Mouse (Mus musculus) retina, embryonic 14.5 days (tissue): ENCODE measurements around the gene Arid1b.
A peak's percentile ranks its signal among the peaks of the same experiment; 100 is the strongest.

ENCODE experiments used
- DNase-seq: peaks from one replicate; pipeline ENCODE4 v3.0.0-alpha.2; 2015; ENCODE audit warnings: low spot score

Gene Arid1b

DNA sequence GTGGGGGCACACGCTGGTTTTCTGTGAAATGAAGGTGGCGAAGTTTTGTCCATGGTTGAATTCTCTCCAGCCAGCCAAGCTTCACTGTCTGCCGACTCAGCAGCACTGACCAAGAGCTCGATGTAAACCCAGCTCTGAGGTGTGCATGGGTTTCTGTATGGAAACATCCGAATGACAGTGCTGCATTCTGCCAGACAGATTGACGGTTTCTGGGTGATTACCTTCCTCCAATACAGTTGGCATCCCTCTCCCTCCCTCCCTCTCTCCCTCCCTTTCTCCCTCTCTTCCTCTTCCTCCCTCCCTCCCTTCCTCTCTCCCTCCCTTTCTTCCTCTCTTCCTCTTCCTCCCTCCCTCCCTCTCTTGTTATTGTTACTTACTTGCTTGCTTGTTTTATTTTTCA lies 219.3 kb downstream of the Arid1b start:
- DNase-seq, result no peak

DNA sequence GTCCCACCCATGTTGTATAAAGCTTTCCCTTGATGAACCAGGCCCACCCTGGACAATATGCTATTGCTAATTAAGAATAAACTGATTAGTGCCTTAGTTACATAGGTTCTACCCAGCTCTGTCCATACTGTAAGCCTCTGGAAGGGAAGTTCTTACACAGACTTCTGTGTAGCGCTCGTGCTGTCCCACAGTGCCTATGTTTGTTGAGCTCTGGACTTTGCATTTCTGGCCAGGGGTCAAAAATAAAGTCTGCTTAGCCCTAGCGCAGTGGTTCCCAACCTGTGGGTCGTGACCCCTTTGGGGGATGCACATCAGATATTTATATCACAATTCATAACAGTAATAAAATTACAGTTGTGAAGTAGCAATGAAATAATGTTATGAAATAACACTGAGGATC lies 221.2 kb downstream of the Arid1b start:
- no peak for DNase-seq

DNA sequence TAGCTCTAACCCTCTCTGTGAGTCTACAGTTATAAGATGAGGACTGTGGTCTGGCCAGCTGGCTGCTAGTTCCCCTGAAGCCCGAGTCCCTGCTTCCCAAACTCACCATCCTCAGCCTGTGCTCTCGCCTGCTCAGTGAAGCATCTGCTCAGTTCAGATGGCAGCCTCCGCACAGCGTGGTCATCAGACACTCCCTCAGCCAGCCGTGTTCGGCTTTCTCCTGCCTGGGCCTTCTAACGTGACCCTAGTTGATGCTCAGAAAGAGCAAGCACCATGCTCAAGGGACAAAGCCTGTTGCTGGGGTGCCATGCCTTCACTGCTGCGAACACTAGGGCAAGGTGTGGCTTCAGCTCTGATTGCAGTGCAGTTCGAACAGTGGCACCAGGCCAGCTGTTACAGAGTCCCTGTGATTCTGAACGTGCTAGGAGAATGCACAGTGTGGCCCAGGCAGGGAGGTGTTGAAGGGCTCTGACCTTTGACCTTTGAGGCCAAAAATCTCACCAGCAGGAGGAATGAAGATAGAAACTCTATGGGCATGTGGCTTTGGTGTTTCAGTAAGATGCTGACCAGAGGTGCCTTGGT lies 222.9 kb downstream of the Arid1b start:
- DNase-seq, result peak; percentile 55

DNA sequence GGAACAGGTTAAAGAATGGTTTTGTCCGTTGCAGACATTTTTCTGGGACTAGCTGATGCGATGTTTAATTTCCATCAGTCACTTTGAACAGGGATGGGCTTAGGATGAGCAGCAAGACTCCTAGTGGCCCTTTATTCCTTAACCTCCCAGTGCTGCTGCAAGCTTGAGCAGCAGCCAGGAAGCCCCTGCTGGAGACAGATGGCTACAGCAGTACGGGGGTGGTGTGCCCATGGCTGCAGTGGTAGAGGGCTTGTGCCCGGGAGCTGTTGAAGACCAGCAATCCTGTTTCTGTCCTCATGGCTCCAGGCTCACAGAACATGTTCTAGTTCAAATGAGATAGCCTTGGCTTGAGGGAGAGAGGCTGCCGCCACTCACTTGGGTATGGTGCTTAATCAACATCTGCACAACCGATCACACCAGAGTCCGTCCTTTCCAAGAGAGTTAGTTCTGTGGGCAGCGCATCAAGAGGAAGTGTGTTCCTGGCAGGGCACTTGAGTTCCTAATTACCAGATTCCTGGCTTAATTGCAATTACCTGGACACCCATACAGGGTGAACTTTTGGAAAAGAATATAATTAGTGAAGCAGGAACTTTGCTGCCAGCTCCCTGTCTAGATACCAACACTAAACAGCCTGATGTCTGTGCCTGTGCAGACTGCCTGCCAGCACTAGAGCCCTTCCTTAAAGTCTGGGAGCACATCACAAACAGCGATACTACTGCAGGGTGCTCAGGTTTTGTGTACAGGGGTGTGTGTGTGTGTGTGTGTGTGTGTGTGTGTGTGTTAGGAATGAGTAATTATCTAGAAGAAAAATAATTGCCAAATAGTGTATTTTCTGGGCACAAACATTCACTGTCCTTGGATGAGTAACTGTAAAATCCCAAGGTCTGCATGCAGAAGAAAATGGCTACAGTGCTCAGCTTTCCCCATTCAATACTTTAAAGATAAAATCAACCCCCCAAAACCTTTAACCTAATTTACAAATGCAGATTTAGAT lies 224.0 kb downstream of the Arid1b start:
- DNase-seq, result peak; percentile 64

DNA sequence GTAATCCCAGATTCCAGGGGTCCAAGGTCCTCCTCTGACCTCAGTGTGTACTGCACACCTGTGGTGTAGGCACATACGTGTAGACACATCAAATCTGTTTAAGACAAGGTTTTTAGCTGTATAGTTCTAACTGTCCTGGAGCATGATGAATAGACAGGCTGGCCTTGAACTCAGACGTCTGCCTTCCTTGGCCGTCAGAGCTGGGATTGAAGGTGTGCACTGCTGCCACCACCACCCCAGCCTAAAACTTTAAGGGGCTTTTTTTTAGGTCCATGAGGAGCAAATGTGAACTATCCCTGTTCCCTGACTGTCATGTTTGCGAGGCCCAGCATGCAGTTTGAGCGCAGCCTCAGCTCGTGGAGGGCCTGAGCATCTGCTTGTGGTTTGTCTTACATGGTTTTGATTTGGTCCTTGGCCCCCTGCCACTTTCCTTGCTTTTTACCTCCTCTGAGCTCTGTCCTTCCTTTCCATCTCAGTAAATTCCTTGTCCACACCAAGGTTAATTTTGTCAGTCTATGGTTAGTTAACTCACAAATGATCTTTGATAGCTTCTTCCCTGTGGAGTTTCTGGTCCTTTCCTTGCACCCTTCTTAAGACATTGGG lies 224.9 kb downstream of the Arid1b start:
- DNase-seq, result no peak

DNA sequence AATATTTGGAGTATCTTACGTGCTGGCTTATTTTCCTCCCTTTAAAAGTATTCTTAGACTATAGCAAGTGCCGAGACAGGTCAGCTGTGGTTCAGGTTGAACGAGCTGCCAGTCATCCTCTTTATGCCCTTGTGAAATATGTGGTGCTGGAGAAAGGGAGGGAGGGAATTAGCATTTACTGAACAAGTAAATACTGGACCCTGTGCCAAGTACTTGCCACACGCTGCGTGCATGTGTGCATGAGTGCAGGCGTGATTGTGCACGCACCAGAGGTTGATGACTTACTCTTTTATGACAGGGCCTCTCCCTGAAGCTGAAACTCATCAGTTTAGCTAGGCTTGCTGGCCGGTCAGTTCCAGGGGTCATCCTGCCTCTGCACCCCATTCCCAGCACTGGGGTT lies 226.9 kb downstream of the Arid1b start:
- no peak for DNase-seq

DNA sequence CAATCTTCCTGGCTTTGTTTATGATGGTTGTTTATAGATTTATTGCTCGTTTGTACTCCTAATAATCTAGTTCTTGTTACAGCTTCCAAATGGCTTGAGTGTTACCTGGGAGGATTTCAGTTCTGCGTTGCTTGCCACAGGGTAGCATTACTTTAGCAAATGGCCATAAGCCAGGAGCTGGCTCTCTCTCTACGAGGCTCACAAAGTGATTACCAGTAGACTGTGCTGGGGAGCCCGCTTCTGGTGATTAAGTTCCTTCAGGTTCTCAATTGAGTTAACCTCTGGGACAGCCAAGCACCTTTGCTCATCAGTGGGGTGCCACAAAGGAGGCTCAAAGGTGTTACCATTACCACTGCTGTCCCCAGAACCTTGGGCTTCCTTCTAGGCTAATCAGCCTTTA lies 227.4 kb downstream of the Arid1b start:
- no peak for DNase-seq

DNA sequence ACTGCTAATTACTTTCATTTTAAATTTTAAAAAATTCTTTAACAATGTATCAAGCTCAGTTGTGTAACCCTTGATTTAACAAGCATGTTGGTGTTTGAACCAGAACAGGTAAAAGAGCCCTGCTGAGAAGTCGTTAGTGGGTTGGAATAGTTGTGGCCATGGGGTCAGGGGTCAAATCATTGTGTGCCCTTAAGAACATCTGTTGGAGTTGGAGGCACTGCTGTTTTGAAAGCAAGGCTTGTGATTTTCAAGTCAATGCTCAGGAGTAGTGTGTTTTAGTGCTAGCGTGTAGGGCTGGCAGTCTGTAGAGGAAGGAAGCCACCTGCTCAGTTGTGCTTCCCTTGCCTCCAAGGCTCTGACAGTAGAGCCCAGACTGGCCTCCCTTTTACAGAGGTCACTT lies 228.7 kb downstream of the Arid1b start:
- DNase-seq, result no peak

DNA sequence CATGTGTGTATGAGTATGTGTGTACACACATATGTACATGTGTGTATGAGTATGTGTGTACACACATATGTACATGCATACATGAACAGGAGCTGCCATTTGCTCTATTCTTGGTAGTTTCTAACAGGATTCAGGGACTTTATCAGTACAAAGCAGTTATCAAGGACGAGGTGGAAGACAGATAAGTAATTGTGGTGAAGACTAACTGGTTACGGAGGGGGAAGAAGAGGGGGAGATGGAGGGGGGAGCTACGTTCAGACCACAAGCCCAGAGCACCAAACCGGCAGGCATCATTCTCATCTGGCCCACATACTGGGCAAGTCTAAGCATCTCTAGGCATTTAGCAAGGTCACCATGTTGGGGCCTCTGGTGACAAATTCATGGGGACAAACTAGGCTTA lies 230.8 kb downstream of the Arid1b start:
- no peak for DNase-seq

DNA sequence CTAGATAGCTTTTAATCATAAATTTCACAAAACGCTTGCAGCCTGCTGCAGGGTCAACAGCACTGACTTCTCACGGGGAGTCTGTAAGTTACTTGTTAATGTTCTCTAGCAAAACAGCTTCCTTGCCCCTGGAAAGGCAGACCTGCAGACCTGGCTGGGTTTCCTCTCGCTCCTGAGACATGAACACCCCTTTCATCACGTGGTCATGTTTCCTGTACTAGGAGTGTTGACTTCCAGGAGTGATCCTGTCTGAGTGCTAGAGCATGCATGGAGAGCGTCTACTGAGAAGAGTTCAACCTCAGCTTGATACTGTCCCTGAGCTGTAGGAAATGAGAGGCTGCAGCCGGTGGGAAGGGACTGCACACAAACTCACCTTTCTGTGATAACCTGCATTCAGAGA lies 233.0 kb downstream of the Arid1b start:
- DNase-seq, result no peak

DNA sequence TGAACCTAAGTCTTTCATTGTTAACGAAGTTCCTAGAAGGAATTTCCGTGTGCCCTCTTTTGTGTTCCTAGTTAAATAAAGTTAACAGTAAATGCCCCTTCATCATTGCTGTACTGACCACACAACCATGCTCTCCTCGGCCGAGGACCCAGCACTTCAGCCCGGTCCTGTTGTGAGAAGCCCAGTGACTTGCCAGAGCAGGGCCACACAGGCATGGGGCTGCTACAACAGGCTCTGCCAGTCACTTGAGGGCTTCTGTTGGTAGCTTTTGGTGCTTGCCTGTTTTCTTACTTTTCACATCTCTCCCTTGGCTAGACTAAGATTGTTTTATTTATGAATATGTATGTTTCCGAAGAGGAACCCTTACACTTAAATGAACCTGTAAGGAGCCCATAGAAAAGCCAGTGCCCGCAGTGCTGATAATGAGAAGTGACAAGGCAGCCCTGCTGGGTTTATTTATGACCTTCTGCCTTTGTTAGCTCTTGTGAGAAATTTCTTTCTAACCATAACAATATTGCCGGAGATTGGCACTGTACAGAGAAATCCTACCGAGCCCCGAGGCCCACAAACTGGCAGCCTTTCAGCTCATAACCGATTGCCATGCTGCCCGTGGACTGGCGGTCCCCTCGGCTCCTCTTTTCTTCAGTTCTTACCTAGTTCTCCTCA lies 234.0 kb downstream of the Arid1b start:
- DNase-seq, result peak; percentile 74

DNA sequence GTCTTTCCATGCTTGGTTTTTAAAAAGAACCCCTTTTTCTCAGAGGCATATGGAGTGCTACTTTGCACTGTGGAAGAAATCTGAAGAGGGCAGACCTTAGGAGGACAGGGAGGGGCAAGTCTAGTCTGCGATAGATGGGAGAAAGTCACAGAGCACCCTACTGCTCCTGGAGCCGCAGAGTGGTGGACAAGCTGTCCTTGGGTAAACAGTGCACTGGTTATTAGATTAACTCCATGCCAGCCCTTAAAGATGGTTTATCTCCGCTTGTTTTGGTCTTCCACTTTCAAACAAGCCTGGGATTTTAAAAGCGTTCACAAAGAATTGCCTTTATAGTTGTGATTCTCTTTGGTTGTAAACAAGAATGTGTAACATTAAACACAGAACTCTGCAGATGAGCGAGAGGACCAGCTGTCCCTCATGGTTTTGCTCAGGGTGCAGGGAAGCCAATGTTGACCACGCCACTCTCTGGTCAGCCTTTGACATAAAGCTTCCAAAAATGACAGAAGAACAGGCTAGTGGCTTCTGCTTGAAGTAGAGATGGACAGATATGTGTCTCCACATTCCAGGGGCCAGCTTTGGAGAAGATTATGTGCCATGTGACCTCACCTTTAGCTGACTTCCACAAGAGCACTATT lies 234.6 kb downstream of the Arid1b start:
- no peak for DNase-seq

DNA sequence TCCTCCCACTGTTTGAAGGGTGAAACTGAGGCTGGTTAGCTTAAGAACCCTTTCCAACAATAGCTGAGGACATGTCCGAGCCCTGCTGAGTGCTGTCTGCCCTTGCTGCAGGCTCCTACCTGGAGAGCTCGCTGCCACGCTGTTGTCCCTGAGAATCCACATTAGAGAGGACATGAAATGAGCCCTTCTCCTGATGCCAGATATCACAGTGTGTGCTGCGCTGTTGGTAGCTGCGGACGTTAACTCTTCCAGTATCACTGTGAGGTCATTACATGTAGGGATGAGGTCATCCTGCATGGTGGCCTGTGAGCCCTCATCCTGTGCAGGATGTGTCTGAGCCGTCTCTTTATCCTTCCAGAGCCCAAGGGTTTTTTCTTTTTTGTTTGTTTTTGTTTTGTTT lies 235.9 kb downstream of the Arid1b start:
- DNase-seq, result no peak

DNA sequence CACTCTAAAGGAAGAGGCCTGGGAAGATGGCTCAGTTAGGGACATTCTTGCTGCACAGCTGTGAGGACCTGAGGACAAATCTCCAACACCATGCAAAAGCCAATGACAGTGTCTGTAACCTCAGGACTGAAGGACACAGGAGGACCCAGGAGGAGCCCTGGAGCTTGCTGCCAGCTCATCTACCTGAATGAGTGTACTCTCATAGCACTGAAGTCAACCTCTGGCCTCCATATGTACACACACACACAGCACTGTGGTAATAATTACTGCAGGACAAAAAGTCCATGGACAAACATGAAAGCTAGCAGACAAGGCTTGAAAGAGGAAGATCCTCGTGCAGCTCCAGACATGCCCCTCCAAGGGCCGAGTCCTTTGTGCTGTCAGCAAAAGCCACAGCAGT lies 238.0 kb downstream of the Arid1b start:
- DNase-seq, result no peak

DNA sequence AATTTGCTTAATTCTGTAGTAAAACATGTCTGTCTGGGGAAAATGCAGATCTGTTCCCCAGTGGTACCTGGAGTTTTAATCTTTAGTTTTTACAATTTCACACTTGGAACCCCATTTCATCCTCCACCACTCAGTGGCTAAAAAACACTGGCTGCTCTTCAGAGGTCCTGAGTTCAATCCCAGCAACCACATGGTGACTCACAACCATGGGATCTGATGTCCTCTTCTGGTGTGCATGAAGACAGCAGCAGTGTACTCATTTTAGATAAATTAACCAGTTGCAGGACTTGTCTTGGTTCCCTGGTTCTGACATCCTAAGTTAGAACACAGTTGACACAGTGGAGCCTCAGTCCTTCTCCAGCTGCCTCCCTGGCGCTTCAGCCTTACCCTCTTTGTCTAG lies 239.9 kb downstream of the Arid1b start:
- DNase-seq, result no peak

DNA sequence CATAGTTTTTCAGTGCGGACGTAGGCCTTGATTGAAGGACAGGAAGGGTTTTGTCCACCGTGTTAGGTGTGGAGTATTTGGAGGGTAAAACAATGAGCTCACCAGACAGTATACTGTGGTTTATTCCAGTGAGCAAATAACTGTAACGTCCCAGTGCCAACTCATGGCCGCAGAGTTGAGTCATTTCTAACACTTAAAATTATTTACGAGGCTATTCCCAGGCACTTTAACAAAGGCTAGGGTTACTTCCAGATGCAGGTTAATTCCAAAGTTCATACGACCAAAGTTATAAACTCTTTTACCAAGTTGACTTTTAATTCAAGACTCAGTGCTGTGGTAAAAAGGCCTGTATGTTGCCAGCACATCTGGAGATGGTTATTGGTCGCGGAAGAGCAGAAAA lies 240.9 kb downstream of the Arid1b start:
- no peak for DNase-seq

DNA sequence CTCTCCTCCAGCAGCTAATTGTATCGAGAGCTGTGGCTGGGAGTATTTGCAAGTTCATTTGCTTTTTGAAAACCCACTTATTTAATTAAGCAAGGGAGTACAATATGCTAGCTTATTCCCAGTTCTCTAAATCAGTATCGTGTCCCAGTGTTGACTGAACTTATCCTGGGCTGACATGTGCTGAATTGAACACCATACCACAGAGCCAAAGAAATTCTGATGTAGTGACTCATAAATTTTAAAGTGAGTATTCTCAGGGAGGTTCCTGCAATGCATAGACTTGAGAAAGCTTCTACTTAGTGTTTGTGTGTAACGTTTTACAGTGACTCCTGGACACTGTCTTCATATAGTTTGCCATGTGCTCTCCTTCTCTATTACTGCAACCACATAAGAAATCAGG lies 243.6 kb downstream of the Arid1b start:
- DNase-seq, result no peak

DNA sequence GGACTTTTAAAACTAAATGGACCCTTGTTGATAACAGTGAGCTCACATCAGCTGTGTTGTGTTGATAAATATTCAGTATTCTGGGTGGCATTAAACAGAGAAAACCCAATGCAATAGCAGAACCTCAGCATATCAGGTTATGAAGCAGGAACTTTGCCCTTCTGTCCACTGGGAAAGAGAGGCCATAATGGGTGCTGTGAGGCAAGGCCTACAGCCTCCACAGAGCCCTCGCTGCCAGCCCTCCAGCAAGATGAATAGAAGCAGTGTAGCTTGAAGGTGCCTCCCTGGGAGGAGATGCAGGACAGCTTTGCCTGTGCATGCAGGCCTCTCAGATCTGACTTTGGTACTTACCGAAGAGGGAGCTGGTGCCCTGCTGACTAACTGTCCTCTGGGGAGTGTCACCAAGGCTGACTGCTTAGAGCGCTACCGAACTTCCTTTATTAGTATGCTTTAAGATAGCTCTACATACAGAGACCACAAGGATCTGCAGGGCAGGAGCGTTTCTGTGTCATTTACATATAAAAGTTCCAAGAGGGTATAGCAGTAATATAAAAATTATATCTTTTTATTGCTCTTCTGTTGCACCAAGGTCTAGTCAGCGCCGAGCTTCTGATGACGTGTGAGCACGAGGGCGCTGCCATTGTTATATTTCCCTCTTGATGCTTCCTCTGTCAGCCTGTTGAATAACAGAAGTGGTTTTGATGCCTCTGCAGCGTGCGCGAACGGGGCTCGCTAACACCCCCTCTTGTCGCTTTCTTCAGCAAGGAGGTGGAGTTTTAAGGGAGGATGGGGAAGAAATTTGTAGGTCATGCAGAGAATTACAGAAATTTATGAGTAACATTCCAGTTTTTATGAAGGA lies 244.5 kb downstream of the Arid1b start:
- DNase-seq, result peak; percentile 42

DNA sequence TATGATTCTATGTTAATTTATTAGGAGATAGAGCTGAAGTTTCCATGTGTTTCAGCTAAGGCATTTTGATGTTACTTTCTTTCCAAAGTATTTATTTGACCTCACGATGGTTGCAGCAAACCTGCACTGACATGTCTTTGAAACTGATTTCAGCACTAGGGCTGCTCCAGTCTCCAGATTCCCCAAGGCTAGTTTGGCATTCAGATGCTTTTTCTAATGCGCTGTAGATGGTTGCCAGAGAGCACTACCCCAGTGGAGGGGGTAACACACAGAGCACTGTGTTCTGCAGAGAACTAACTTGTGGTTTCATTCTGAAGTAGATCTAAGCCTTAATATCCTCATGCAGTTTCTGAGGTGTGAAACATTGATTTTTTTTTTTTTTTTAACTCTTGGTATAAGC lies 250.4 kb downstream of the Arid1b start:
- no peak for DNase-seq

DNA sequence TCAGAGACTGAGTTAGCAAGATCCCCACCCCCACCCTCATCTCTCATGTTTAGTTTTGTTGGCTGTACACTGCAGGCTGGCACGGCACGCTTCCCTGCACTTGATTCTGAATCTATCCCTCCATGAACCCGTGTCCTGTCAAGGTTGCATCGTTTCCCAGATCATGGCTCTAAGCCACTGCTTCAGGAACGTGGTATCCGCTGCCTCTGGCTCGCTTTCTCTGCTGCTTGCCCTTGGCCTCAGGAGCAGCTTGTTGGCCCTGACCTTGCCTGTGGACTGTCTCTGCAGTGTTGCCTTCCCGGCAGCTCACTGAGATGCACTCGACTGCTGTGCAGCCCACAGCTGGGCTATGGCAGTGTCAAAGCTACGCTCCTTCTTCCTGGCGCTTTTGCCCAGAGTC lies 252.6 kb downstream of the Arid1b start:
- DNase-seq, result no peak

DNA sequence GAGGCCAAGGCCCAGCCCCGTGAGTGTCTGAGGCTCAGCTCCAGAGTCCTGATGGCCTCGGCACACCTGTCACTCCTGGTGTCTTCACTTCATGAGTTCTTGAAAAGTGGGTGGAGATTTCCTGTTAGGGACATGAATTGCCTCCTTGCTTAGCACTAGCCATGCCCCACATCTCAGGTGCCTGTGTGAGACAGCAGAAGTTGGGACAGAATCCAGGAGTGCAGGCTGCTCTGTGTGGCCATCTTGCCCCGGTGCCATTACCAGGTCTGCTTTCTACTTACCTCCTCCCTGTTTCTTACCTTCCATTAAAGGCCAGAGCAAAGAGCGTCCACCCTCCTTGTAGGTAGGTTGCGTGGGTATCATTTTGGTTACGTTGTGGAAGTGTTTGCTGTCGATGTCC lies 253.1 kb downstream of the Arid1b start:
- no peak for DNase-seq
